Mouse (Mus musculus) cortical plate, adult 2 months (tissue): Measurements from ENCODE around the gene Samd5.

Experiments used
- CTCF ChIP-seq: fragments of 200-500 bp; IDR thresholded peaks from 2 replicates; pipeline ENCODE4 v1.5.1; 2011; ENCODE audit warnings: mild to moderate bottlenecking, control low read depth, low read length; ENCODE audit not compliant: insufficient read depth; ENCODE audit errors: extremely low read depth
- POLR2A ChIP-seq: fragments of 200-500 bp; IDR thresholded peaks from 2 replicates; pipeline ENCODE4 v1.6.1; 2011; ENCODE audit warnings: mild to moderate bottlenecking, low read length, control low read depth; ENCODE audit not compliant: insufficient read depth; ENCODE audit errors: extremely low read depth

- TF ChIP-seq CTCF (no peak), POLR2A (no peak)
Observed at GRCm38 (mm10) chr10:9698141-9698540, 23.1 kb upstream of the Samd5 start.
